Mouse (Mus musculus) kidney, postnatal 4 days (tissue): Measurements from ENCODE around the gene Klhl40.

Experiments
- DNase-seq, 2 experiments: peaks; one replicate each; pipeline ENCODE4 v3.0.0; 2021; ENCODE audit warnings: mixed read lengths in 2 of 2

Klhl40 gene

DNA sequence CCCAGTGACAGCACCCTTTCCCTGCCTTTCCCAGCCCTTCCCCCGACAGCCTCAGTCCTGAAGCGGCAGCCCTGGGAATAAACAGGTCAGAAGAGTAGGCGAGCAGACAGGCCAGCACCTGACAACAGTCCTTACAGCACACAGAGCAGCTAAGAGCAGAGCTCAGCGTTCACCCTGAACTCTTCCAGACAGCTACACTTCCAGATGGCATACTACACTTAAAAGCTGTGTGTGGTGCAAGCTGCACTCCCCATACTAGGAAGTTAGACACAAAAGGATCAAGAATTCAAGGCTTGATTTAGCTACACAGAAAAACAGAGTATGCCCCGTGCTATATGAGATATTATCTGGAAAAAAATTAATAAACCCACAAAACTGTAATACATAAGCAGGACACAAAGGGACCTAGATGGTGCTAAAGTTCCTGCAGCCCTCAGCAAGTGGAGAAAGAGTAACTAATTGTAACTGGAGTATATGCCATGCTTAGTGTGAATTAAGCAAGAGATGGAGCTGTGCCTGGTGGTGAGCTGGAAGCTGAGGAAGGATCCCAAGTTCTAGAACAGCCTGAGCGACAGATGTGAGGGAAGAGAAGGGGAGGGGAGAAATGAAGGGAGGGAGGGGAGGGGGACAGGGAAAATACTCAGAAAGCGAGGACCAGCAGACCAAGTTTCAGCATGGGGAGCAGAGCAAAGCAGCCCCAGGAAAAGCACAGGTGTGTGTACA, 52.0 kb downstream of the Klhl40 start:
- DNase-seq: no peak

DNA sequence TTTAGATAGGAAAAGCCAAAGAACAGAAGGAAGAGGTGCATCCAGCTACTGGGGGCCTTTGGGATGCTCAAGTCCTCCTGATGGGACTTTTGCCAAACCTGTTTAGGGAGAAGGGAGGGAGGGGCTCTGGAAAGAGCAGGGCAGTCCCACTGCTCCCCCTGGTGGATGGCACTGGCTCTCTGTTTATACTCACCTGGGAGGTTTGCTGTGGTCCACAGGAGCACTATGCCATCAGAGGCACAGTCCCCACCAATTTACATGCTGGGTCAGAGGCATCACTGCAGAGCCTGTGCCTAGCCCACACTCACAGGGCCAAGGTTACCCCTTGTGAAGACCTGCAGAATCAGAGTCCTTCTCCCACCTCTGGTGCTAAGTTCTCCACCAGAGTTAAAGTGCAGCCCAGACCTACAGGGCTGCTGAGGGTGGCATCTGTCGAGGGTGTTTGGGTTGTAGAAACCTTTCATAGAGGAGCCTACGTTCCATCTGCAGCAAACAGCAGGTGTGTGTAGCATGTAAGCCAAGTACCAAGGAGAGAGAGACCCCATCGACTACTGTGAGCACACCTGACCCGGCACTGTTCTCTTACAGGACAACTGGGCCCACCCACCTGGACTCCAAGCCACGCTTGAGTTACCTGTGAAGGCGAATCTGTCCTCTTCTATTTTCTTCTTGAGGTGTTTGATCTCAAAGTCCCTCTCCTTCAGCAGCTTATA, 53.0 kb downstream of the Klhl40 start:
- peak; percentile 65 to 67 for DNase-seq

DNA sequence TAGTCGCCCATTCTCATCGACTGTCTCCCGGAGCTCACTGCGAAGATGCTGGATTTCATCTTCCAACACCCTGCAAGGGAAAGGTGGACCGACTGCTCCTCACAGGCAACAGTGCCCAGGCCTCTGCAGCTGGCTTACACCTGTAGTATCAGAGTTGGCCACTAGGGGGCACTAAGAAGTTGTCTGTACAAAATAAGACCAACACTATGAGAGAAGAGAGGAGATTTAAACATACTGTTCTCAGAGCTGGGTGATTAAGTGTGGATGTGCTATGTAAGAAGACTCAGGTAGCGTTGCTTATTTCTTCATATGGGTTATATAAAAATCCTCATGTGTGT, 53.5 kb downstream of the Klhl40 start:
- peak; percentile 85 to 86 for DNase-seq
